Mouse (Mus musculus) G1E (cell line): ENCODE results near the gene Fam8a1.

Experiments used
- CTCF ChIP-seq: IDR thresholded peaks from 2 replicates; pipeline ENCODE4 v1.5.1; 2012; ENCODE audit warnings: low read depth, low read length, inconsistent platforms, mixed read lengths
- GATA1 ChIP-seq: IDR thresholded peaks from 2 replicates; pipeline ENCODE4 v1.6.1; 2012; ENCODE audit warnings: borderline replicate concordance, low read length, inconsistent platforms, mixed read lengths
- POLR2AphosphoS5 ChIP-seq: IDR thresholded peaks from 2 replicates; pipeline ENCODE4 v1.6.1; 2012; ENCODE audit warnings: low read depth, low read length, inconsistent platforms; ENCODE audit not compliant: insufficient replicate concordance
- TAL1 ChIP-seq: conservative IDR thresholded peaks from 2 replicates; pipeline ENCODE4 v1.6.1; 2012; ENCODE audit warnings: low read depth, low read length, inconsistent platforms, mixed read lengths

GRCm38 (mm10) chr13:46634133-46634488 is 35.2 kb upstream of the Fam8a1 start:
- TF ChIP-seq CTCF (no peak), GATA1 (no peak), TAL1 (no peak), POLR2AphosphoS5 (no peak)
